Mouse (Mus musculus) embryo, embryonic 10.5 days (tissue): Measurements from ENCODE around the gene Gdf5.
"Not testable (repeated sequence)": the region's sequence is repeated elsewhere in the genome, so short reads cannot be mapped to it uniquely, and the experiment has no call there.

Experiments used
- DNase-seq: peaks from one replicate; pipeline ENCODE4 v3.0.0-alpha.2; 2015; ENCODE audit warnings: low spot score

Gdf5 gene

GRCm38 (mm10) chr2:155941697-155942442, 3.3 kb downstream of the Gdf5 start:
- no peak for DNase-seq

GRCm38 (mm10) chr2:155940681-155941080, 4.5 kb downstream of the Gdf5 start, which contains the start of gene Gm15557:
Gene Gm15557, plus strand, starts transcription at chr2:155940728.
- DNase-seq, result no peak

- no peak for DNase-seq
Measured at GRCm38 (mm10) chr2:155939897-155940529, 5.2 kb downstream of the Gdf5 start.

GRCm38 (mm10) chr2:155929531-155930442, 15.4 kb downstream of the Gdf5 start, which contains the start of gene Uqcc1:
Gene Uqcc1, minus strand, starts transcription at chr2:155930310.
- peak; percentile 97 for DNase-seq

- DNase-seq, result no peak
Measured at GRCm38 (mm10) chr2:155928711-155929345, 16.3 kb downstream of the Gdf5 start.

- DNase-seq, result not testable (repeated sequence)
Measured at GRCm38 (mm10) chr2:155925213-155925612, 20.0 kb downstream of the Gdf5 start.

- no peak for DNase-seq
Measured at GRCm38 (mm10) chr2:155923143-155923542, 22.0 kb downstream of the Gdf5 start.

GRCm38 (mm10) chr2:155914684-155915083, 30.5 kb downstream of the Gdf5 start:
- DNase-seq, result no peak

GRCm38 (mm10) chr2:155903632-155904008, 41.5 kb downstream of the Gdf5 start:
- DNase-seq, result no peak

- no peak for DNase-seq
Measured at GRCm38 (mm10) chr2:155902989-155903631, 42.1 kb downstream of the Gdf5 start.

GRCm38 (mm10) chr2:155895046-155895735, 50.0 kb downstream of the Gdf5 start:
- DNase-seq, result no peak

- DNase-seq, result no peak
Measured at GRCm38 (mm10) chr2:155894307-155895045, 50.7 kb downstream of the Gdf5 start.
